Mouse (Mus musculus) 3T3-L1 (cell line): ENCODE data around the gene Nav3.

Experiments used
- DNase-seq: peaks from one replicate; pipeline ENCODE4 v3.0.0-alpha.2; 2015; ENCODE audit warnings: low read depth, low spot score

Gene Nav3

GRCm38 (mm10) chr10:109843661-109844060 lies 612.3 kb downstream of the Nav3 start:
- DNase-seq = no peak

- no peak for DNase-seq
Observed at GRCm38 (mm10) chr10:109832768-109833291, 623.2 kb downstream of the Nav3 start.

DNA sequence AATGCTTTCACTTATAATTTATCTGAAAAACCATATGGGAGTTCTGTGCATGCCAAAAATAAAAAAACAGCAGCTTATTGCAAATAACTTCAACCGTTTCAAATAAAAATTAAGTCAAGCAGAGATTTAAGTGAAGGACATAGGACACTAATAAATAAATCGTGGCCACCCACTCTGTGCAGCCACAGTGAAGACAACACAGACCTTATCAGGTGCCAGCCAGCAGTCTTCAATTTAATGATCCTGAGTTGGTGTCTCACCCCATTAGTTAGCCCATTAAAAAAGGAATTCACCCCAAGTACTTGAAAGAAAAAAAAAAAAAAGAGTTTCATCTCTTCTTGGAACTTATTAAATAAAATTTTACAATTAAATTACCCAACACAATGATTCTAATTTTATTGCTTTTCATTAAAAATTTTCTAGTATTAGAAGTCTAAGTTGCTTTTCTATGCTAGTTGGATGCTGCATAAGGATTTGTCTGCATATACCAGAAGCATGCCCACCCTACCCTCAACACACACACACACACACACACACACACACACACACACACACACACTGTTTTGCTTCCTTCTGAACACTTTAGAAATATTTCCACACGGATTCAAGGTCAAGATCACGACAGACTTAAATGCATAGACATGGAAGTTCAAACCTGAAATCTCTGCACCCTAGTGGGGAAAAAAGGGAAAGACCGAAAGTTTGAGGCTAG lies 649.1 kb downstream of the Nav3 start:
- peak; percentile 13 for DNase-seq

- no peak for DNase-seq
Observed at GRCm38 (mm10) chr10:109803441-109803840, 652.6 kb downstream of the Nav3 start.

GRCm38 (mm10) chr10:109802236-109802635 lies 653.8 kb downstream of the Nav3 start:
- DNase-seq = no peak

DNA sequence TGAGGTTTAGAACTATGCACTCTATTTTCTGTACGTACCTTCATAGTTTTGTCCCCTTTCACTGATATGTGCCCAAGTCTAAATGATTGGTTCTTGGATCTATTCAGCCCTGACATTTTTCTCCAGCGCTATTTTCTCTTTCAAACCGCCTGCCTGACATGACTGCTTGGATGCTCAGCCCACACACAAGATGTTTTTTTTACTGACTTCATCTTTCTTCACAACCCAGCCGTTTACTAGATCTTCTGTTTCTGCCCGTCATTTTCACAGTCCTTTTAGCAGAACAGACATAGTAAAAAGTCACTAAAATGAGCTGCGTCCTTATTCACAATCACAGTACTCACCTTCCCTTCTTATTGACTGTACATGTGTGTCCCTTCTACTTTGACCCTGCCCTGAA lies 656.8 kb downstream of the Nav3 start:
- DNase-seq = no peak

GRCm38 (mm10) chr10:109796981-109797380 lies 659.0 kb downstream of the Nav3 start:
- DNase-seq = no peak

GRCm38 (mm10) chr10:109793491-109793890 lies 662.5 kb downstream of the Nav3 start:
- DNase-seq = no peak

GRCm38 (mm10) chr10:109788728-109789127 lies 667.3 kb downstream of the Nav3 start:
- no peak for DNase-seq

- DNase-seq = no peak
Observed at GRCm38 (mm10) chr10:109779109-109779508, 676.9 kb downstream of the Nav3 start.

- DNase-seq = no peak
Observed at GRCm38 (mm10) chr10:109769092-109769491, 686.9 kb downstream of the Nav3 start.

DNA sequence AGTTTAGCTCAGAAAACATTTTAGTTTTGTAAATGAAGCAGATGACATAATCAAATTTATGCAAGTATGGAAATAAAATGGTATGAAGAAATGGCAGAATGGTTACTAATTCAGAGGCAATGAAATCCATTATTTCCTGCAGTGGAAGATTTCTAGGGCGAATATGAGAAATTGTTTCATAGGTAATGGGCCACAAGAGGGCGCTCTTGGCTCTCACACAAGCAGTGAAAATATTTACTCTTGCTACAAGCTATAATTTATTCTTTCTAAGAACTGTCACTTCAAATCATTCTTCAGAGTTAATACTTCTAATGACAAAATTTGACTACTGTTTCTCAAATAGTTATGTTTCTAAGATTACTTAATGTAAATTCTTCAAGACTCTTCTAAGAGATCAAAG lies 690.4 kb downstream of the Nav3 start:
- peak; percentile 79 for DNase-seq

DNA sequence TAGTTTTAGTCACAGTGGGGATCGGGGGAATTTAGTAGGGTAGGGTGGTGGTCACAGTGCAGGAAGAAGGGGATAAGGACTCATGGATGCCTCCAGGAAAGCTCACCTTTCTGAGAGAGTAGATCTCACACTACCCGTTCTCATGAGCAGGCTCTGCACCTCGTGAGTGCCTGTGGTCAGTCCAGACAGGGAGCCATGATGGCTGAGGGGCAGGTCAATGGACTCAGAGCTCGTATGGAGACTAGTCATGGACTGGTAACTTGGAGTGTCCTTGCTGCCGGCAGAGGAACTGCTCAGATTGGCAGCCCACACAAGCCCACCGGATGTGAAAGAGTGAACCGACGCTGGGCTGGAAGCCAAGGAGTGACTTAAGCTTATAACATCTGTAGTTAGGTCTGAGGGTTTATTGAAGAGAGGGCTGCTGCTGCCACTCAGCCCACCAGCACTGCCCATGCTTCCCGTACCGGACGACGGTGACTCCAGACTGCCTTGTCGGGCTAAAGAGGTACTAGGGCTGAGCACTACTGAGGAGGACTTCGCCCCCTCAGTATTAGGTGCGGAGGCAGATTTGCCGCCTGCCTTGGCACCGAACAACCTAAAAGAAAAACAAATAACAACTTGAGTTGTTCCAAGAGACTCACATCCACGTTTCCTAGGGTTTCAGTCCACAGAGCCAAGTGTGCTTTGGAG lies 691.4 kb downstream of the Nav3 start:
- DNase-seq = no peak

GRCm38 (mm10) chr10:109758921-109759600 lies 696.9 kb downstream of the Nav3 start:
- DNase-seq = no peak

- peak; percentile 65 for DNase-seq
Observed at GRCm38 (mm10) chr10:109746901-109747300, 709.1 kb downstream of the Nav3 start.

DNA sequence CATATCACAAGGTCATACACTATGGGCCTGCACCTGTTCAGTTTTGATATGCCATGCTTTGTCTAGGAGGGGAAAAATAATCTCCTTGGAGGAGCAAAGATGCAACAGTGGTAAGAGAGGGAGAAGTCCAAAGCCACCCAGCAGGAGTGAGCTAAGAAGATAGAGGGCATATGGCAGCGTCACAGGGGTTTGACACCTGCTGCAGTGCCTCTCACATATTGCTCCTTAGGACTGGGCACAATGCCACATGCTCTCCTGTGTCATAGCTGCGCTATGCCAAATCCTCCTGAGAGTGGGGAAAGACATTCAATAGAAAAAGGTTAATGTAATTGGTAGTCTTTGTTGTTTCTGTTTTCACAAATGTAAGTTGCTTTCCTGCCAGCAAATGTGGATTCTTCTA lies 714.3 kb downstream of the Nav3 start:
- DNase-seq = no peak

DNA sequence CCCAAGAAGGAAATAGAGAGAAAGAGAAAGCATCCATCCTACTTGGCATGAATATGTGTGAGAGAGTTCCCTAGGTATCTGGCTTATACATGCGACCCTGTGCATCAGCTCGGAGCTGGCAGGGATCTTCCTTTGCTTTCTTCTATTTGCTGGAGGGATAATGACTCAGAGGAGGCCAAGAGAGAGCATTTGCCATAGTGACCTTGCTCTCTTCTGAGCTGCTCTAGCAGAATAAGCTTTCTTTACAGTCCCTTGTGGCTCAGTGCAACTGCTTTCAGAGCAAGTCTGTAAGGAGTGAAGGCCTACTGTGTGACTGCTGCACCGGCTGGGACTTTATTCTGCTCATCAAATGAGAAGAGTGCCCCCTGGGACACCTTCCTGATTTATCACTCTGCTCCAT lies 715.7 kb downstream of the Nav3 start:
- peak; percentile 33 for DNase-seq

DNA sequence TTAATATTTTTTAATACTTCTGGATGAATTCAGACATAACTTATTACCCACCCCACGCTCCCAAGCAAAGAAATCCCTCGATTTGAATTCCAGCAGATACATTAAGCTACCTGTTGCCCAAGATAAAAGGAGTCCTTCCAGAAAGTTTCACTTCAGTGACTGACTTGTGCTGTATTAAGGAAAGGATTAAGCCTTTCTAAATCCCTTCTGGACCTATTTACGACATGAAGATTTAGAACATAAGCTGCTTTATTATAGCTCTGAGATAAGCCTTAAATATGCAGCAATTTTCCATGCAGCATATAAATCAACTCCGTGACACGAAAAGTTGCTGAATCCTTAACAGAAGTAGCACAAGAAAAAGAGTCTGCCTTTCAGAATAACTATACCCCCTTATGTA lies 732.4 kb downstream of the Nav3 start:
- no peak for DNase-seq

DNA sequence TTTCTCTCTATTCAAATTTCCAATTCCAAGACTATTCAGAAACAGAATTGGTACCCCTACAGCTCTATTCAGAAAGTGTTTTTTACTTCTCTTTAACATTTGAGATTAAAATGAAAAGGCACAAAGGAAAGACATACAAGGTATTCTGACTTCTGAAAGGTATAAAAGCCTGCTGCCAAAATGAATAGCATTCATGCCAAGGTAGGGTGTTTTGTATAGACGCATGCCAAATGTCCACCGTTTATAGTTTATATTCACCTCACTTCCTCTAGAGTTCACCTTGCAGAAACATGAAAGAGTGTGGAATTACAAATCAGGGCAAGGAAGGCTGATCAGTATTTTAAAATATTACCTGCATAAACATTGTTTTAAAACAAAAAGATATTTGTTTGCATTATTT lies 737.2 kb downstream of the Nav3 start:
- DNase-seq = no peak

DNA sequence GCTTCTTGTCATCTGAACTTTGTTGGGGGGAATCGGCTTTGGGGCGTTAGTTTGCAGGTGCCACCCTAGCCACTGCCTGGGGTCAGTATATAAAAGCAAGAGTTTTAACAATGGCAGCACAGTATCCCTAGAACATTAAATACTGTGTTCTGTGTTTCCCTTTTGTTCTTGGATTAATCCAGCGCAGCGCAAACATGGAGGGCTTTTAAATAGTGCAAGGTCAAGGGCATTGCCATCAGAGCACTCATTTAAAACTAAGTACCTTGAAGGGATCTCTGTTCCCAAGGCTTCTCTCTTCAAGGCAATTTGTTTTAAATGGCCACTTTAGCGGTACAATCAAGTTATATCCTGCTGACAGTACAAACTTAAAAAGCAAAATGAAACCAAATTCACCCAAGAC lies 737.6 kb downstream of the Nav3 start:
- DNase-seq = no peak

- DNase-seq = peak; percentile 67
Observed at GRCm38 (mm10) chr10:109713001-109713400, 743.0 kb downstream of the Nav3 start.

DNA sequence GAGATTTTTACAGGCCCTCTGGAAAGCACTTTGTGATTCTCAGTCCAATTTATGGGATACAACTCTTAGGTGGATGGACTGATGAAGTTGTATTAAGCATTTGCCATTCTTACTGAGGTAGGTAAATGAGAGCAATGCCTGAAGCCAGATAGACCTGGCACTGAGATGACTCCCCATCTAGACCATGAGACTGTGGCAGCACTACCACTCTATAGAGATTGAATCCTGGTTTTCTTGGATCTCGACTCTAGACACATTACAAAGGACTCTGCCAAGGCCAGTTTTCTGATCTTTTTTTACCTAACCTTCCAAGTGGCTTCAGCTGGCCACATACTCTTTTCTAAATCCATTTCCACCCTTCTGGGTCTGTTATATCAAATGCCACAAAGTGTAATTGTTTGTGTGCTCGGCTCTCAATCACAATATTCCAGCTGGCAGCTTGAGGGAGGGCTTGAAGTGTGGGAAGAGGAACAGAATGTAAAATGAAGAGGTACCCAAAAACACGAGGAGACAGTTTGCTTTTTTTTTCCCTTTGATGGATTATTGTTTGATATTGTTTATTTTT lies 756.2 kb downstream of the Nav3 start:
- DNase-seq = no peak
